Mouse (Mus musculus): Measurements from ENCODE around the gene Gatad1. TPM values are rescaled to one million over a fixed set of nuclear protein-coding genes. Genes with fewer than 3 reads are reported as not detected.

The Gatad1 gene
- 43.2 TPM in 2 replicates for polyA plus RNA-seq (2016; fragmentation: Nextera tagmentation; extraction: Ambion mirVana)

GRCm38 (mm10) chr5:3657085-3657484 is at the start of gene Gatad1:
Gatad1 (minus strand) TSS chr5:3657185.
- Histone ChIP-seq H3K27ac (no peak within 1 kb of the TSS), H3K36me3 (no peaks in the 10 kb centered on the region), H3K4me1 (0 out of 2 replicates have a peak, but pooled peaks cover 1% of the 10 kb centered on the region), H3K4me3 (no peak within 1 kb of the TSS), H3K27me3 (replicated peaks) (no peaks in the 10 kb centered on the region), H3K4me2 (no peak within 1 kb of the TSS), H3K9me3 (replicated peaks) (no peaks in the 10 kb centered on the region), H3K9ac (no peak within 1 kb of the TSS)
- WGBS (ENCODE audit: insufficient replicate concordance), result 77% methylated on average over 5 of the region's 5 CpGs
- no peak for ATAC-seq

- no peaks in the 10 kb centered on the region for H3K9me3 ChIP-seq (replicated peaks)
- H3K4me1 ChIP-seq, result no peaks in the 10 kb centered on the region
- H3K4me2 ChIP-seq, result no peak overlapping the region
- WGBS (ENCODE audit: insufficient replicate concordance), result 90% methylated on average over 4 of the region's 4 CpGs
- ATAC-seq, result no peak
- no peak overlapping the region for H3K4me3 ChIP-seq
- H3K9ac ChIP-seq, result no peak overlapping the region
- no peaks in the 10 kb centered on the region for H3K27me3 ChIP-seq (replicated peaks)
- H3K27ac ChIP-seq, result no peak overlapping the region
- H3K36me3 ChIP-seq, result peaks cover 54% of the 10 kb centered on the region
Measured at GRCm38 (mm10) chr5:3702180-3702579, 45.2 kb upstream of the Gatad1 start.

- no peak for ATAC-seq
- no peak overlapping the region for H3K4me3 ChIP-seq
- H3K9me3 ChIP-seq (replicated peaks), result no peaks in the 10 kb centered on the region
- WGBS (ENCODE audit: insufficient replicate concordance), result 88% methylated on average over 5 of the region's 5 CpGs
- peaks cover 68% of the 10 kb centered on the region for H3K36me3 ChIP-seq
- H3K4me2 ChIP-seq, result no peak overlapping the region
- H3K27ac ChIP-seq, result no peak overlapping the region
- no peaks in the 10 kb centered on the region for H3K27me3 ChIP-seq (replicated peaks)
- H3K4me1 ChIP-seq, result no peaks in the 10 kb centered on the region
- H3K9ac ChIP-seq, result no peak overlapping the region
Measured at GRCm38 (mm10) chr5:3700025-3700424, 43.0 kb upstream of the Gatad1 start.

GRCm38 (mm10) chr5:3696031-3696430 is 39.0 kb upstream of the Gatad1 start:
- peaks cover 83% of the 10 kb centered on the region for H3K36me3 ChIP-seq
- no peak overlapping the region for H3K9ac ChIP-seq
- H3K4me3 ChIP-seq, result no peak overlapping the region
- H3K27me3 ChIP-seq (replicated peaks), result no peaks in the 10 kb centered on the region
- H3K9me3 ChIP-seq (replicated peaks), result no peaks in the 10 kb centered on the region
- H3K27ac ChIP-seq, result no peak overlapping the region
- ATAC-seq, result no peak
- no peaks in the 10 kb centered on the region for H3K4me1 ChIP-seq
- H3K4me2 ChIP-seq, result no peak overlapping the region
- 66% methylated on average over 3 of the region's 3 CpGs for WGBS (ENCODE audit: insufficient replicate concordance)

GRCm38 (mm10) chr5:3695191-3695590 is 38.2 kb upstream of the Gatad1 start:
- peaks cover 76% of the 10 kb centered on the region for H3K36me3 ChIP-seq
- H3K4me2 ChIP-seq, result no peak overlapping the region
- H3K4me1 ChIP-seq, result no peaks in the 10 kb centered on the region
- no peak overlapping the region for H3K9ac ChIP-seq
- no peak for ATAC-seq
- H3K27me3 ChIP-seq (replicated peaks), result no peaks in the 10 kb centered on the region
- no peak overlapping the region for H3K27ac ChIP-seq
- no peak overlapping the region for H3K4me3 ChIP-seq
- 74% methylated on average over 4 of the region's 4 CpGs for WGBS (ENCODE audit: insufficient replicate concordance)
- no peaks in the 10 kb centered on the region for H3K9me3 ChIP-seq (replicated peaks)

- Histone ChIP-seq H3K4me3 (no peak overlapping the region), H3K9me3 (replicated peaks) (no peaks in the 10 kb centered on the region), H3K9ac (no peak overlapping the region), H3K36me3 (peaks cover 82% of the 10 kb centered on the region), H3K4me2 (no peak overlapping the region), H3K27me3 (replicated peaks) (no peaks in the 10 kb centered on the region), H3K27ac (no peak overlapping the region), H3K4me1 (no peaks in the 10 kb centered on the region)
- WGBS (ENCODE audit: insufficient replicate concordance), result 83% methylated on average over 9 of the region's 9 CpGs
- ATAC-seq, result no peak
Measured at GRCm38 (mm10) chr5:3692956-3693355, 36.0 kb upstream of the Gatad1 start.

- Histone ChIP-seq H3K9ac (no peak overlapping the region), H3K9me3 (replicated peaks) (no peaks in the 10 kb centered on the region), H3K27ac (no peak overlapping the region), H3K4me3 (no peak overlapping the region), H3K27me3 (replicated peaks) (no peaks in the 10 kb centered on the region), H3K4me1 (no peaks in the 10 kb centered on the region), H3K36me3 (peaks cover 66% of the 10 kb centered on the region), H3K4me2 (no peak overlapping the region)
- 0 out of 2 replicates have a peak, but pooled peaks have one; percentile 38 for ATAC-seq
- WGBS (ENCODE audit: insufficient replicate concordance), result 82% methylated on average over 3 of the region's 3 CpGs
Measured at GRCm38 (mm10) chr5:3691283-3691682, 34.3 kb upstream of the Gatad1 start.

GRCm38 (mm10) chr5:3688298-3688697 is 31.3 kb upstream of the Gatad1 start:
- no peak overlapping the region for H3K4me3 ChIP-seq
- no peaks in the 10 kb centered on the region for H3K9me3 ChIP-seq (replicated peaks)
- H3K27me3 ChIP-seq (replicated peaks), result no peaks in the 10 kb centered on the region
- peaks cover 39% of the 10 kb centered on the region for H3K36me3 ChIP-seq
- ATAC-seq, result no peak
- no peak overlapping the region for H3K4me2 ChIP-seq
- no peaks in the 10 kb centered on the region for H3K4me1 ChIP-seq
- 86% methylated on average over 8 of the region's 8 CpGs for WGBS (ENCODE audit: insufficient replicate concordance)
- H3K9ac ChIP-seq, result no peak overlapping the region
- no peak overlapping the region for H3K27ac ChIP-seq

- H3K9me3 ChIP-seq (replicated peaks), result no peaks in the 10 kb centered on the region
- peaks cover 16% of the 10 kb centered on the region for H3K4me1 ChIP-seq
- ATAC-seq, result peak; percentile 73
- no peak overlapping the region for H3K27ac ChIP-seq
- H3K9ac ChIP-seq, result no peak overlapping the region
- H3K36me3 ChIP-seq, result no peaks in the 10 kb centered on the region
- H3K4me3 ChIP-seq, result no peak overlapping the region
- no peaks in the 10 kb centered on the region for H3K27me3 ChIP-seq (replicated peaks)
- 25% methylated on average over 6 of the region's 6 CpGs for WGBS (ENCODE audit: insufficient replicate concordance)
- H3K4me2 ChIP-seq, result 0 out of 2 replicates have a peak overlapping the region, but pooled peaks have one; percentile 4
Measured at GRCm38 (mm10) chr5:3669938-3670554, 13.1 kb upstream of the Gatad1 start.

- no peak overlapping the region for H3K27ac ChIP-seq
- H3K9me3 ChIP-seq (replicated peaks), result no peaks in the 10 kb centered on the region
- H3K36me3 ChIP-seq, result no peaks in the 10 kb centered on the region
- H3K4me1 ChIP-seq, result peaks cover 14% of the 10 kb centered on the region
- 59% methylated on average over 12 of the region's 12 CpGs for WGBS (ENCODE audit: insufficient replicate concordance)
- no peak for ATAC-seq
- H3K4me3 ChIP-seq, result no peak overlapping the region
- no peak overlapping the region for H3K4me2 ChIP-seq
- H3K9ac ChIP-seq, result no peak overlapping the region
- H3K27me3 ChIP-seq (replicated peaks), result no peaks in the 10 kb centered on the region
Measured at GRCm38 (mm10) chr5:3666585-3666984, 9.6 kb upstream of the Gatad1 start.

GRCm38 (mm10) chr5:3665225-3665624 is 8.2 kb upstream of the Gatad1 start:
- Histone ChIP-seq H3K27ac (no peak overlapping the region), H3K4me3 (no peak overlapping the region), H3K27me3 (replicated peaks) (no peaks in the 10 kb centered on the region), H3K4me1 (peaks cover 9% of the 10 kb centered on the region), H3K36me3 (no peaks in the 10 kb centered on the region), H3K9ac (no peak overlapping the region), H3K9me3 (replicated peaks) (no peaks in the 10 kb centered on the region), H3K4me2 (no peak overlapping the region)
- ATAC-seq, result no peak
- 78% methylated on average over 2 of the region's 2 CpGs for WGBS (ENCODE audit: insufficient replicate concordance)

GRCm38 (mm10) chr5:3653801-3654200 is 3.2 kb downstream of the Gatad1 start:
- WGBS (ENCODE audit: insufficient replicate concordance), result 72% methylated on average over 4 of the region's 4 CpGs
- H3K4me3 ChIP-seq, result no peak overlapping the region

More at GRCm38 (mm10) chr5:3653801-3654200, 3.2 kb downstream of the Gatad1 start:
- no peak overlapping the region for H3K4me2 ChIP-seq
- ATAC-seq, result no peak
- no peak overlapping the region for H3K9ac ChIP-seq
- H3K36me3 ChIP-seq, result no peaks in the 10 kb centered on the region
- H3K27me3 ChIP-seq (replicated peaks), result no peaks in the 10 kb centered on the region
- peaks cover 14% of the 10 kb centered on the region for H3K4me1 ChIP-seq
- no peak overlapping the region for H3K27ac ChIP-seq
- H3K9me3 ChIP-seq (replicated peaks), result no peaks in the 10 kb centered on the region

Measured in liver, embryonic 12.5 days (tissue).